Mouse (Mus musculus): ENCODE measurements around the gene Diaph2. TPM values are rescaled to one million over a fixed set of nuclear protein-coding genes. Genes with fewer than 3 reads are reported as not detected.
A peak's percentile ranks its signal among the peaks of the same experiment; 100 is the strongest.

Gene Diaph2
- polyA plus RNA-seq (2016; fragmentation: Nextera tagmentation; extraction: Ambion mirVana) = 6.6 and 9.6 TPM in 2 replicates

GRCm38 (mm10) chrX:129749571-129750061 lies at the start of gene Diaph2:
Gene Diaph2, plus strand, starts transcription at chrX:129749742.
- no peaks in the 10 kb centered on the region for H3K9me3 ChIP-seq (replicated peaks)
- no peaks in the 10 kb centered on the region for H3K36me3 ChIP-seq
- peak within 1 kb of the TSS; percentile 55 for H3K9ac ChIP-seq
- no peak within 1 kb of the TSS for H3K27ac ChIP-seq
- peak; percentile 97 for ATAC-seq (ENCODE audit: low FRiP score)
- peak within 1 kb of the TSS; percentile 52 for H3K4me3 ChIP-seq
- H3K4me2 ChIP-seq (replicated peaks) = peak within 1 kb of the TSS; percentile 52
- no peaks in the 10 kb centered on the region for H3K27me3 ChIP-seq
- 13% methylated on average over 47 of the region's 49 CpGs for WGBS
- H3K4me1 ChIP-seq = no peaks in the 10 kb centered on the region

GRCm38 (mm10) chrX:129701634-129702312 lies 47.8 kb upstream of the Diaph2 start:
- H3K4me1 ChIP-seq = no peaks in the 10 kb centered on the region
- no peaks in the 10 kb centered on the region for H3K9me3 ChIP-seq (replicated peaks)
- ATAC-seq (ENCODE audit: low FRiP score) = no peak
- H3K4me3 ChIP-seq = no peak overlapping the region
- no peak overlapping the region for H3K9ac ChIP-seq
- WGBS = 53% methylated on average over 6 of the region's 6 CpGs
- H3K4me2 ChIP-seq (replicated peaks) = no peak overlapping the region
- no peaks in the 10 kb centered on the region for H3K27me3 ChIP-seq
- no peaks in the 10 kb centered on the region for H3K36me3 ChIP-seq
- no peak overlapping the region for H3K27ac ChIP-seq

- H3K4me3 ChIP-seq = no peak overlapping the region
- H3K4me1 ChIP-seq = no peaks in the 10 kb centered on the region
- no peak for ATAC-seq (ENCODE audit: low FRiP score)
- no peak overlapping the region for H3K4me2 ChIP-seq (replicated peaks)
- no peaks in the 10 kb centered on the region for H3K27me3 ChIP-seq
- no peaks in the 10 kb centered on the region for H3K9me3 ChIP-seq (replicated peaks)
- H3K27ac ChIP-seq = no peak overlapping the region
- no peaks in the 10 kb centered on the region for H3K36me3 ChIP-seq
- WGBS = 67% methylated on average over 2 of the region's 2 CpGs
- H3K9ac ChIP-seq = no peak overlapping the region
Measured at GRCm38 (mm10) chrX:129709656-129710055, 39.9 kb upstream of the Diaph2 start.

GRCm38 (mm10) chrX:129728717-129729220 lies 20.8 kb upstream of the Diaph2 start:
- 46% methylated on average over 2 of the region's 2 CpGs for WGBS
- no peak for ATAC-seq (ENCODE audit: low FRiP score)
- no peak overlapping the region for H3K4me3 ChIP-seq

GRCm38 (mm10) chrX:129736562-129736961 lies 13.0 kb upstream of the Diaph2 start:
- no peaks in the 10 kb centered on the region for H3K27me3 ChIP-seq
- ATAC-seq (ENCODE audit: low FRiP score) = no peak
- no peak overlapping the region for H3K4me2 ChIP-seq (replicated peaks)
- H3K36me3 ChIP-seq = no peaks in the 10 kb centered on the region
- no peak overlapping the region for H3K9ac ChIP-seq
- H3K27ac ChIP-seq = no peak overlapping the region
- 44% methylated on average over 1 of the region's 1 CpGs for WGBS
- H3K4me1 ChIP-seq = no peaks in the 10 kb centered on the region
- H3K9me3 ChIP-seq (replicated peaks) = no peaks in the 10 kb centered on the region
- no peak overlapping the region for H3K4me3 ChIP-seq

More at GRCm38 (mm10) chrX:129728717-129729220, 20.8 kb upstream of the Diaph2 start:
- Histone ChIP-seq H3K4me2 (replicated peaks) (no peak overlapping the region), H3K9me3 (replicated peaks) (no peaks in the 10 kb centered on the region), H3K9ac (no peak overlapping the region), H3K27ac (no peak overlapping the region), H3K36me3 (no peaks in the 10 kb centered on the region), H3K4me1 (no peaks in the 10 kb centered on the region), H3K27me3 (no peaks in the 10 kb centered on the region)

GRCm38 (mm10) chrX:129739226-129739625 lies 10.3 kb upstream of the Diaph2 start:
- Histone ChIP-seq H3K36me3 (no peaks in the 10 kb centered on the region), H3K9ac (no peak overlapping the region), H3K9me3 (replicated peaks) (no peaks in the 10 kb centered on the region), H3K4me1 (no peaks in the 10 kb centered on the region), H3K4me2 (replicated peaks) (no peak overlapping the region), H3K27me3 (no peaks in the 10 kb centered on the region), H3K4me3 (no peak overlapping the region), H3K27ac (no peak overlapping the region)
- no peak for ATAC-seq (ENCODE audit: low FRiP score)

GRCm38 (mm10) chrX:129742981-129743380 lies 6.6 kb upstream of the Diaph2 start:
- no peaks in the 10 kb centered on the region for H3K4me1 ChIP-seq
- no peak overlapping the region for H3K4me3 ChIP-seq
- 83% methylated on average over 3 of the region's 3 CpGs for WGBS

GRCm38 (mm10) chrX:129745976-129746375 lies 3.6 kb upstream of the Diaph2 start:
- H3K27me3 ChIP-seq = no peaks in the 10 kb centered on the region
- 86% methylated on average over 3 of the region's 3 CpGs for WGBS
- H3K4me2 ChIP-seq (replicated peaks) = no peak overlapping the region
- no peaks in the 10 kb centered on the region for H3K4me1 ChIP-seq
- no peak overlapping the region for H3K27ac ChIP-seq
- H3K4me3 ChIP-seq = no peak overlapping the region
- ATAC-seq (ENCODE audit: low FRiP score) = no peak
- H3K9ac ChIP-seq = no peak overlapping the region
- H3K9me3 ChIP-seq (replicated peaks) = no peaks in the 10 kb centered on the region
- no peaks in the 10 kb centered on the region for H3K36me3 ChIP-seq

More at GRCm38 (mm10) chrX:129742981-129743380, 6.6 kb upstream of the Diaph2 start:
- H3K27ac ChIP-seq = no peak overlapping the region
- no peak overlapping the region for H3K9ac ChIP-seq
- no peaks in the 10 kb centered on the region for H3K9me3 ChIP-seq (replicated peaks)
- H3K4me2 ChIP-seq (replicated peaks) = no peak overlapping the region
- ATAC-seq (ENCODE audit: low FRiP score) = no peak
- no peaks in the 10 kb centered on the region for H3K36me3 ChIP-seq
- no peaks in the 10 kb centered on the region for H3K27me3 ChIP-seq

GRCm38 (mm10) chrX:129749102-129749501 lies 440 bp upstream of the Diaph2 start:
- H3K4me3 ChIP-seq = peak overlapping the region; percentile 52
- H3K4me1 ChIP-seq = no peaks in the 10 kb centered on the region
- H3K4me2 ChIP-seq (replicated peaks) = peak overlapping the region; percentile 52
- H3K9ac ChIP-seq = no peak overlapping the region
- 20% methylated on average over 1 of the region's 1 CpGs for WGBS
- H3K27ac ChIP-seq = no peak overlapping the region
- H3K36me3 ChIP-seq = no peaks in the 10 kb centered on the region
- ATAC-seq (ENCODE audit: low FRiP score) = peak; percentile 41; the same call in 1 of the 2 replicates
- no peaks in the 10 kb centered on the region for H3K27me3 ChIP-seq
- H3K9me3 ChIP-seq (replicated peaks) = no peaks in the 10 kb centered on the region

GRCm38 (mm10) chrX:129750094-129750569 lies 590 bp downstream of the Diaph2 start:
- no peaks in the 10 kb centered on the region for H3K36me3 ChIP-seq
- peak; percentile 81 for ATAC-seq (ENCODE audit: low FRiP score)
- no peaks in the 10 kb centered on the region for H3K27me3 ChIP-seq
- H3K4me2 ChIP-seq (replicated peaks) = peak overlapping the region; percentile 52
- H3K27ac ChIP-seq = no peak overlapping the region
- H3K9ac ChIP-seq = peak overlapping the region; percentile 55
- peak overlapping the region; percentile 52 for H3K4me3 ChIP-seq
- WGBS = 17% methylated on average over 31 of the region's 31 CpGs
- no peaks in the 10 kb centered on the region for H3K4me1 ChIP-seq
- H3K9me3 ChIP-seq (replicated peaks) = no peaks in the 10 kb centered on the region

GRCm38 (mm10) chrX:129750606-129751005 lies 1.1 kb downstream of the Diaph2 start:
- Histone ChIP-seq H3K4me2 (replicated peaks) (peak overlapping the region; percentile 52), H3K4me1 (no peaks in the 10 kb centered on the region), H3K27me3 (no peaks in the 10 kb centered on the region), H3K27ac (no peak overlapping the region), H3K4me3 (peak overlapping the region; percentile 52), H3K9me3 (replicated peaks) (no peaks in the 10 kb centered on the region), H3K36me3 (no peaks in the 10 kb centered on the region), H3K9ac (0 out of 2 replicates have a peak overlapping the region, but pooled peaks have one; percentile 55)
- ATAC-seq (ENCODE audit: low FRiP score) = 0 out of 2 replicates have a peak, but pooled peaks have one; percentile 18
- 17% methylated on average over 6 of the region's 6 CpGs for WGBS

GRCm38 (mm10) chrX:129756606-129757005 lies 7.1 kb downstream of the Diaph2 start:
- Histone ChIP-seq H3K9me3 (replicated peaks) (no peaks in the 10 kb centered on the region), H3K27me3 (no peaks in the 10 kb centered on the region), H3K4me2 (replicated peaks) (no peak overlapping the region), H3K4me1 (no peaks in the 10 kb centered on the region), H3K9ac (no peak overlapping the region), H3K27ac (no peak overlapping the region), H3K36me3 (no peaks in the 10 kb centered on the region), H3K4me3 (no peak overlapping the region)
- no peak for ATAC-seq (ENCODE audit: low FRiP score)

GRCm38 (mm10) chrX:129762649-129763048 lies 13.1 kb downstream of the Diaph2 start:
- Histone ChIP-seq H3K27me3 (no peaks in the 10 kb centered on the region), H3K27ac (no peak overlapping the region), H3K4me3 (no peak overlapping the region), H3K9me3 (replicated peaks) (no peaks in the 10 kb centered on the region), H3K9ac (no peak overlapping the region), H3K4me1 (no peaks in the 10 kb centered on the region), H3K4me2 (replicated peaks) (no peak overlapping the region), H3K36me3 (no peaks in the 10 kb centered on the region)
- ATAC-seq (ENCODE audit: low FRiP score) = no peak
- WGBS = 94% methylated on average over 2 of the region's 2 CpGs
